Mouse (Mus musculus) intestine, postnatal 0 days (tissue): ENCODE measurements around the gene Pex10. TPM values are rescaled to one million over a fixed set of nuclear protein-coding genes. Genes with fewer than 3 reads are reported as not detected.

Experiments used
- ATAC-seq: fragments of 200-750 bp; cut with Nextera tagmentation; 2 replicates; pipeline ENCODE4 v1.8.0; 2017; ENCODE audit warnings: mild to moderate bottlenecking, moderate TSS enrichment, moderate library complexity
- H3K27ac ChIP-seq: fragments of 300-500 bp; sonication (generic); 2 replicates; pipeline ENCODE4 v1.5.1; 2014; ENCODE audit warnings: mild to moderate bottlenecking, low read depth, low read length, moderate library complexity
- H3K27me3 ChIP-seq: fragments of 300-500 bp; sonication (generic); replicated peaks from 2 replicates; pipeline ENCODE4 v1.6.1; 2014; ENCODE audit warnings: low read length, mixed read lengths; ENCODE audit not compliant: control insufficient read depth, insufficient read depth
- H3K36me3 ChIP-seq: fragments of 300-500 bp; sonication (generic); 2 replicates; pipeline ENCODE4 v1.6.1; 2014; ENCODE audit warnings: mild to moderate bottlenecking, moderate library complexity; ENCODE audit not compliant: control insufficient read depth, insufficient read depth
- H3K4me1 ChIP-seq: fragments of 300-500 bp; sonication (generic); replicated peaks from 2 replicates; pipeline ENCODE4 v1.6.1; 2014; ENCODE audit warnings: antibody characterized with exemption, low read length, mixed read lengths; ENCODE audit not compliant: control insufficient read depth, insufficient read depth
- H3K4me2 ChIP-seq: fragments of 300-500 bp; sonication (generic); replicated peaks from 2 replicates; pipeline ENCODE4 v1.6.1; 2014; ENCODE audit warnings: low read depth, mild to moderate bottlenecking, moderate library complexity
- H3K4me3 ChIP-seq: fragments of 300-500 bp; sonication (generic); 2 replicates; pipeline ENCODE4 v1.5.1; 2014; ENCODE audit warnings: low read depth, low read length
- H3K9ac ChIP-seq: fragments of 300-500 bp; sonication (generic); 2 replicates; pipeline ENCODE4 v1.6.1; 2014; ENCODE audit warnings: mild to moderate bottlenecking, low read depth, low read length
- H3K9me3 ChIP-seq: fragments of 300-500 bp; sonication (generic); 2 replicates; pipeline ENCODE4 v1.6.1; 2016; ENCODE audit warnings: mixed run types; ENCODE audit not compliant: control insufficient read depth
- CTCF ChIP-seq: sonication (generic); IDR thresholded peaks from 2 replicates; pipeline ENCODE4 v1.5.1; 2016; ENCODE audit warnings: low read depth, mild to moderate bottlenecking, control low read depth, antibody characterized with exemption, moderate library complexity
- WGBS: fragments of 180-500 bp; shearing (Covaris S2); extraction: QIAGEN DNeasy Blood & Tissue Kit; methylation state at CpG from one replicate; pipeline ENCODE4 v1.1.7; 2014; 5-methylcytosine and 5-hydroxymethylcytosine counted together
- polyA plus RNA-seq: library from polyadenylated mRNA; unstranded; fragments of >200 nt; fragmentation: Nextera tagmentation; extraction: Ambion mirVana; gene quantifications from 2 replicates; pipeline ENCODE4 v1.2.1, GENCODE M21; 2015

Pex10 gene
- polyA plus RNA-seq, 1 experiment from 2014 or later, result 11.7 TPM

- no peak for TF ChIP-seq CTCF
- Histone ChIP-seq H3K36me3 (peaks cover 70% of the 10 kb centered on the region), H3K27me3 (no peaks in the 10 kb centered on the region), H3K4me3 (no peak overlapping the region), H3K9me3 (no peaks in the 10 kb centered on the region), H3K9ac (no peak overlapping the region), H3K4me2 (no peak overlapping the region), H3K27ac (no peak overlapping the region), H3K4me1 (peaks cover 7% of the 10 kb centered on the region)
- no peak for ATAC-seq
- 63% methylated on average over 6 of the region's 6 CpGs for WGBS
Measured at GRCm38 (mm10) chr4:155079666-155080065, 12.8 kb downstream of the Pex10 start.

GRCm38 (mm10) chr4:155083553-155083952, 16.7 kb downstream of the Pex10 start:
- TF ChIP-seq CTCF, result peak; percentile 52
- H3K4me3 ChIP-seq, result peak overlapping the region; percentile 5; the same call in 1 of the 2 replicates
- 52% methylated on average over 4 of the region's 4 CpGs for WGBS
- 0 out of 2 replicates have a peak overlapping the region, but pooled peaks have one; percentile 22 for H3K9ac ChIP-seq
- peaks cover 41% of the 10 kb centered on the region for H3K36me3 ChIP-seq
- no peak for ATAC-seq
- peaks cover 10% of the 10 kb centered on the region for H3K4me1 ChIP-seq
- H3K4me2 ChIP-seq, result peak overlapping the region; percentile 90
- H3K27me3 ChIP-seq, result no peaks in the 10 kb centered on the region
- H3K27ac ChIP-seq, result peak overlapping the region; percentile 95
- H3K9me3 ChIP-seq, result no peaks in the 10 kb centered on the region

- H3K4me3 ChIP-seq, result peak overlapping the region; percentile 96
- WGBS, result 36% methylated on average over 7 of the region's 7 CpGs
- H3K9ac ChIP-seq, result 0 out of 2 replicates have a peak overlapping the region, but pooled peaks have one; percentile 95
- peak; percentile 10; the same call in 1 of the 2 replicates for ATAC-seq
- peaks cover 10% of the 10 kb centered on the region for H3K4me1 ChIP-seq
- peak overlapping the region; percentile 95 for H3K27ac ChIP-seq
- H3K9me3 ChIP-seq, result no peaks in the 10 kb centered on the region
- no peak for TF ChIP-seq CTCF
- H3K36me3 ChIP-seq, result peaks cover 36% of the 10 kb centered on the region
- peak overlapping the region; percentile 90 for H3K4me2 ChIP-seq
- H3K27me3 ChIP-seq, result no peaks in the 10 kb centered on the region
Measured at GRCm38 (mm10) chr4:155084351-155084750, 17.5 kb downstream of the Pex10 start.

- H3K27me3 ChIP-seq, result no peaks in the 10 kb centered on the region
- no peaks in the 10 kb centered on the region for H3K9me3 ChIP-seq
- peaks cover 10% of the 10 kb centered on the region for H3K4me1 ChIP-seq
- WGBS, result 2% methylated on average over 31 of the region's 35 CpGs
- TF ChIP-seq CTCF, result no peak
- peak overlapping the region; percentile 96 for H3K4me3 ChIP-seq
- H3K27ac ChIP-seq, result peak overlapping the region; percentile 95
- no peak for ATAC-seq
- H3K9ac ChIP-seq, result peak overlapping the region; percentile 95
- peaks cover 25% of the 10 kb centered on the region for H3K36me3 ChIP-seq
- H3K4me2 ChIP-seq, result peak overlapping the region; percentile 90
Measured at GRCm38 (mm10) chr4:155085206-155086107, 18.6 kb downstream of the Pex10 start.

GRCm38 (mm10) chr4:155086108-155087024, 19.6 kb downstream of the Pex10 start, which contains the start of the genes Rer1 and Morn1:
Rer1 (minus strand) TSS chr4:155086382.
Morn1 (plus strand) TSS chr4:155086577.
- H3K4me3 ChIP-seq, result peak within 1 kb of the TSS; percentile 96
- peak; percentile 95 for ATAC-seq
- peaks cover 26% of the 10 kb centered on the region for H3K36me3 ChIP-seq
- H3K4me2 ChIP-seq, result peak within 1 kb of the TSS; percentile 90
- peaks cover 10% of the 10 kb centered on the region for H3K4me1 ChIP-seq
- H3K9me3 ChIP-seq, result no peaks in the 10 kb centered on the region
- peak within 1 kb of the TSS; percentile 95 for H3K27ac ChIP-seq
- H3K9ac ChIP-seq, result peak within 1 kb of the TSS; percentile 95
- no peaks in the 10 kb centered on the region for H3K27me3 ChIP-seq
- no peak for TF ChIP-seq CTCF
- WGBS, result 0% methylated on average over 81 of the region's 85 CpGs

- Histone ChIP-seq H3K9me3 (no peaks in the 10 kb centered on the region), H3K27me3 (no peaks in the 10 kb centered on the region), H3K36me3 (peaks cover 8% of the 10 kb centered on the region; the same call in 1 of the 2 replicates), H3K4me2 (no peak overlapping the region), H3K4me3 (no peak overlapping the region), H3K4me1 (0 out of 2 replicates have a peak, but pooled peaks cover 3% of the 10 kb centered on the region), H3K9ac (no peak overlapping the region), H3K27ac (no peak overlapping the region)
- no peak for ATAC-seq
- no peak for TF ChIP-seq CTCF
- 82% methylated on average over 5 of the region's 5 CpGs for WGBS
Measured at GRCm38 (mm10) chr4:155089241-155089640, 22.4 kb downstream of the Pex10 start.
